Mouse (Mus musculus) lung, postnatal 0 days (tissue): ENCODE measurements at regions not wholly inside any gene's neighbourhood (a gene's known extent, or its start where the extent isn't known, plus 50 kb on each side); places are given as distances from the start of the nearest gene placed in this dataset.

Experiments
- CTCF ChIP-seq: IDR thresholded peaks from 2 replicates; pipeline ENCODE4 v1.5.1; 2016; ENCODE audit warnings: antibody characterized with exemption, mild to moderate bottlenecking
- EP300 ChIP-seq: IDR thresholded peaks from 2 replicates; pipeline ENCODE4 v1.6.1; 2016; ENCODE audit warnings: antibody characterized with exemption, mild to moderate bottlenecking, control low read depth

DNA sequence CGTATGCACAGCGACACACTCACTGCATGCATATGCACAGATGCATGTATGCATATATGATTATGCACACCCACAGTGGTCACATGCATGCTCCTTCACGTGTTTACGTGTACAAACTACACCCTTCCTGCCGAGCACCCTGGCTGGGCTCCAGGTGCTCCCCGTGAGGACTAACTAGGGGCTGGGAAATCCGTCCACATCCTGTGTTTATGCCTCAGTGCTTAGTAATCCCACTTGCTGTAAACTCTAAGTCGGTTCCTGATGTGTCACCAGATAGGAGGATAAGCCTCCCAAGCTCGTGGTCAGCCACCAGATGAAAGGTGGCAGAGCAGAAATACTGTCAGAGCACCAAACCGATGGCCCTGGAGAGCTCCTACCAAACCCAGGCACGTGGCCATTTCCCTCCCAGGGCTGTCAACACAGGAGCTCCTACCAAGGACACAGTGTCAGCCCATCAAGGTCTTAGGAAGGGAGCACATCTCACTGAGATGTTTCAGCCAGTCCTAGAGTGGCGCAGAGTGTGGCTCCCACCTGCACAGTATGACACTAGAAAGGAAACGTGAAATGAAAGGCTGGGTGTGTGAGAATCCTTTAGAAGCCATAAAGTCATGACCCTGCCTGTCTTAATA is 76.8 kb downstream of the Dll1 start:
- TF ChIP-seq CTCF (no peak), EP300 (peak; percentile 91)
